Mouse (Mus musculus): Measurements from ENCODE around the gene Cebpb. TPM values are rescaled to one million over a fixed set of nuclear protein-coding genes. Genes with fewer than 3 reads are reported as not detected.

Cebpb gene
- 13.1 and 17.2 TPM in 2 replicates for polyA plus RNA-seq (2012; rRNA removed)

DNA sequence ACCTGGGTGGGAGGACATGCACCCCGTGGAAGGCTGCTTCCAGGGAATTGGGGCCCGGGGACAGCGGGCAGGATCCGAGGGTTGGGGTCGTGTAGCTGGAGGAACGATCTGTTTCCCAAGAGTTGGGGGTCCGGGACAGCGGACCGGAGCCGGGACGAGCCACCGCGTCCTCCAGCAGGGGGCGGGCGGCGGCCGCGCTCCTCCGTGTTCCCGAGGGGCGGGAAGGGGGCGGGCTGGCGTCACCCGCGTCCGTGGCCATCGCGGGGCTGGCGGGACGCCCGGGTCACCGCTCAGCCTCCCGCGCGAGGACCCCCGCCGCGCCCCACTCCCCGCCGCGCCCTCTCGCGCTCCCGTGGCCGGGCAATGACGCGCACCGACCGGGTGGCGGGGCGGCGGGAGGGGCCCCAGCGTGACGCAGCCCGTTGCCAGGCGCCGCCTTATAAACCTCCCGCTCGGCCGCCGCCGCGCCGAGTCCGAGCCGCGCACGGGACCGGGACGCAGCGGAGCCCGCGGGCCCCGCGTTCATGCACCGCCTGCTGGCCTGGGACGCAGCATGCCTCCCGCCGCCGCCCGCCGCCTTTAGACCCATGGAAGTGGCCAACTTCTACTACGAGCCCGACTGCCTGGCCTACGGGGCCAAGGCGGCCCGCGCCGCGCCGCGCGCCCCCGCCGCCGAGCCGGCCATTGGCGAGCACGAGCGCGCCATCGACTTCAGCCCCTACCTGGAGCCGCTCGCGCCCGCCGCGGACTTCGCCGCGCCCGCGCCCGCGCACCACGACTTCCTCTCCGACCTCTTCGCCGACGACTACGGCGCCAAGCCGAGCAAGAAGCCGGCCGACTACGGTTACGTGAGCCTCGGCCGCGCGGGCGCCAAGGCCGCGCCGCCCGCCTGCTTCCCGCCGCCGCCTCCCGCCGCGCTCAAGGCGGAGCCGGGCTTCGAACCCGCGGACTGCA is at the start of gene Cebpb:
Cebpb (plus strand) TSS at position 418 of the 954 bp plus-strand sequence.

DNA sequence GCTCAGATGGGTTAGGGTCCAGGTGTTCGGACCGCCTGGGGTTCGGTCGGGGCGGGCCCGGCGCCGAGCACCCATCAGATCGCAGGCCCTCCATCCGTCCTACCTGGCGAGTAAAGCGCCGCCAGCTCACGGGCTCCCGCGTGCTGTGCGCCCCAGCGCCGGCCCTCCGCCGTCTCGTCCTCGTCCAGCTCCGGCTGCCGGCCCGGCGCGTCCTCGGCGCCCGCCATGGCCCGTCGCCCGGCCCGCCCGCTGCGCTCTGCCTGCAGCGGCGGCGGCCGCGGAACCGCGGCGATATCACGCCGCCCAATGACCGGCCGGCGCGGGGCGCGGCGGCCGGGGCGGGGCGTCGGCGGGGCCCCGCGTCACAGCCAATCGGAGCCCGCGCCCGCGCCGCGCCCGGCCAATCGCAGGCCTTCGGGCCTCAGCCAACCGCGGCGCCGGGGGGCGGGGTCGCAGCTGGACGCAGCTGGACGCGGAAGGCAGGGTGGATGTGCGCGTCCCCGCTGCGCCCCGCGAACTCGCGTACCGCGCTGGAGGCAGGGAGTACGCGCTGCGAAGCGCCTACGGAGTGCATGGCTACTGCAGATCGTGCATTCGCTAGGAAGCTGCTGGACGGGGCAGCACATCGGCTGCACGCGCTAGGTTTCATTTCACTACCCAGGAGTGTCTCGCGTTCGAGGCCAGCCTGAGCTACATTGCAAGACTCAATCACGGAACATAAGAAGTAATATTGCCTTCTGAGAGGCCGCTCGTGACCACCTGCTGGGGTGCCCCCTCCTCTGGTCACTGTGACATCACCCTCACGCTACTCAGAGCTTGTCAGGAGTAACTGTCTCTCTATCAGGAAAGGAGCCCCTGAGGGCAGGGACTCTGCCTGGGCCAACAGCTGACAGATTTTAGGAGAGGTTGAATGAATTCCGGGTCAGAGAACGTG is 27.2 kb upstream of the Cebpb start, which contains the start of gene Gm20431:
Gm20431 (minus strand) TSS at position 227 of the 934 bp plus-strand sequence.

DNA sequence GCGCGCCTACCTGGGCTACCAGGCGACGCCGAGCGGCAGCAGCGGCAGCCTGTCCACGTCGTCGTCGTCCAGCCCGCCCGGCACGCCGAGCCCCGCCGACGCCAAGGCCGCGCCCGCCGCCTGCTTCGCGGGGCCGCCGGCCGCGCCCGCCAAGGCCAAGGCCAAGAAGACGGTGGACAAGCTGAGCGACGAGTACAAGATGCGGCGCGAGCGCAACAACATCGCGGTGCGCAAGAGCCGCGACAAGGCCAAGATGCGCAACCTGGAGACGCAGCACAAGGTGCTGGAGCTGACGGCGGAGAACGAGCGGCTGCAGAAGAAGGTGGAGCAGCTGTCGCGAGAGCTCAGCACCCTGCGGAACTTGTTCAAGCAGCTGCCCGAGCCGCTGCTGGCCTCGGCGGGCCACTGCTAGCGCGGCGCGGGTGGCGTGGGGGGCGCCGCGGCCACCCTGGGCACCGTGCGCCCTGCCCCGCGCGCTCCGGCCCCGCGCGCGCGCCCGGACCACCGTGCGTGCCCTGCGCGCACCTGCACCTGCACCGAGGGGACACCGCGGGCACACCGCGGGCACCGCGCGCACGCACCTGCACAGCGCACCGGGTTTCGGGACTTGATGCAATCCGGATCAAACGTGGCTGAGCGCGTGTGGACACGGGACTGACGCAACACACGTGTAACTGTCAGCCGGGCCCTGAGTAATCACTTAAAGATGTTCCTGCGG is 945 bp downstream of the Cebpb start, which contains the start of gene Tmem189:
Tmem189 (minus strand) TSS at position 322 of the 718 bp plus-strand sequence.

Other genes with a start within 250 kb of the Cebpb start
- gene Rnf114, start 196.3 kb upstream of the Cebpb start, polyA plus RNA-seq (2012; rRNA removed): 23.2 and 27.3 TPM in 2 replicates
- 6.4 and 7.6 TPM in 2 replicates for gene Spata2, start 196.0 kb upstream of the Cebpb start, polyA plus RNA-seq (2012; rRNA removed)
- 1.6 and 1.7 TPM in 2 replicates for gene Snai1, start 150.7 kb upstream of the Cebpb start, polyA plus RNA-seq (2012; rRNA removed)
- gene Ube2v1, start 56.8 kb upstream of the Cebpb start, polyA plus RNA-seq (2012; rRNA removed): 66.8 and 82.0 TPM in 2 replicates
- 0.05 TPM in 1 of 2 replicates, not detected in the other for gene Gm20431, start 27.4 kb upstream of the Cebpb start, polyA plus RNA-seq (2012; rRNA removed)
- 12.2 and 14.0 TPM in 2 replicates for gene Tmem189, start 907 bp downstream of the Cebpb start, polyA plus RNA-seq (2012; rRNA removed)
- gene Ptpn1, start 243.1 kb downstream of the Cebpb start, polyA plus RNA-seq (2012; rRNA removed): 9.3 and 11.0 TPM in 2 replicates

Measured in liver, embryonic 14 days (tissue).